Mouse (Mus musculus) cerebellum, adult 2 months (tissue): Measurements from ENCODE around the gene Armh3.

Experiments
- CTCF ChIP-seq: fragments of 200-500 bp; IDR thresholded peaks from 2 replicates; pipeline ENCODE4 v1.5.1; 2011; ENCODE audit warnings: low read depth, mild to moderate bottlenecking, control low read depth, low read length, moderate library complexity, borderline replicate concordance; ENCODE audit not compliant: insufficient read depth
- POLR2A ChIP-seq: fragments of 200-500 bp; IDR thresholded peaks from 2 replicates; pipeline ENCODE4 v1.6.1; 2011; ENCODE audit warnings: low read length, control low read depth, borderline replicate concordance; ENCODE audit not compliant: insufficient read depth

GRCm38 (mm10) chr19:45815170-45815569, 183.1 kb downstream of the Armh3 start:
- no peak for TF ChIP-seq CTCF
- no peak for TF ChIP-seq POLR2A
